Mouse (Mus musculus): ENCODE data around the gene Tcl1b2.

GRCm38 (mm10) chr12:105109812-105110211, 36.0 kb upstream of the Tcl1b2 start:
- TF ChIP-seq CTCF (conservative IDR thresholded peaks at IDR 0.05; ENCODE audit: insufficient read depth, insufficient read length, low read depth, low read length) (no peak), POLR2A (IDR thresholded peaks at IDR 0.05; ENCODE audit: low read depth, low read length) (no peak)

Data from kidney, adult 2 months (tissue).